Mouse (Mus musculus) CD8-positive naive resting alpha-beta T cell, adult 57 days (primary cell): ENCODE data around the gene Edc4. TPM values are rescaled to one million over a fixed set of nuclear protein-coding genes. Genes with fewer than 3 reads are reported as not detected.

Experiments
- total RNA-seq: library from RNA; stranded (reverse); gene quantifications from one replicate; pipeline ENCODE4 v1.2.4, GENCODE M21; 2023

The Edc4 gene
- total RNA-seq: 87.4 TPM

GRCm38 (mm10) chr8:105880754-105881520 is at the start of gene Edc4:
Edc4 (plus strand) TSS chr8:105880881.

GRCm38 (mm10) chr8:105853178-105853577 is 27.5 kb upstream of the Edc4 start, which contains the start of gene Cenpt:
Cenpt (minus strand) TSS chr8:105853278.

GRCm38 (mm10) chr8:105854715-105855216 is 25.9 kb upstream of the Edc4 start, which contains the start of gene Thap11:
Thap11 (plus strand) TSS chr8:105855132.

GRCm38 (mm10) chr8:105860143-105860981 is 20.3 kb upstream of the Edc4 start, which contains the start of gene Nutf2:
Nutf2 (plus strand) TSS chr8:105860580.

GRCm38 (mm10) chr8:105893339-105893738 is 12.7 kb downstream of the Edc4 start, which contains the start of gene Nrn1l:
Nrn1l (plus strand) TSS chr8:105893567.

GRCm38 (mm10) chr8:105900180-105900940 is 19.7 kb downstream of the Edc4 start, which contains the start of gene Pskh1:
Pskh1 (plus strand) TSS chr8:105900441.

GRCm38 (mm10) chr8:105933762-105934161 is 53.1 kb downstream of the Edc4 start, which contains the start of gene Ctrl:
Ctrl (minus strand) TSS chr8:105933862.

GRCm38 (mm10) chr8:105938306-105938669 is 57.6 kb downstream of the Edc4 start, which contains the start of gene Psmb10:
Psmb10 (minus strand) TSS chr8:105938444.

GRCm38 (mm10) chr8:105943321-105943739 is 62.6 kb downstream of the Edc4 start, which contains the start of gene Lcat:
Lcat (minus strand) TSS chr8:105943382.

Other genes with a start within 250 kb of the Edc4 start
- gene Ctcf, start 244.3 kb upstream of the Edc4 start, total RNA-seq: 148 TPM
- gene Agrp, start 243.5 kb upstream of the Edc4 start, total RNA-seq: not detected
- gene Carmil2, start 194.6 kb upstream of the Edc4 start, total RNA-seq: 126 TPM
- 52.6 TPM for gene Acd, start 179.8 kb upstream of the Edc4 start, total RNA-seq
- gene Pard6a, start 179.7 kb upstream of the Edc4 start, total RNA-seq: 10.6 TPM
- not detected for gene 4933405L10Rik, start 173.2 kb upstream of the Edc4 start, total RNA-seq
- gene Enkd1, start 172.7 kb upstream of the Edc4 start, total RNA-seq: 2.9 TPM
- 6.0 TPM for gene Gfod2, start 122.2 kb upstream of the Edc4 start, total RNA-seq
- gene Ranbp10, start 53.5 kb upstream of the Edc4 start, total RNA-seq: 44.5 TPM
- gene Tsnaxip1, start 53.1 kb upstream of the Edc4 start, total RNA-seq: 0.24 TPM
- gene Cenpt, start 27.6 kb upstream of the Edc4 start, total RNA-seq: 18.6 TPM
- 18.5 TPM for gene Thap11, start 25.7 kb upstream of the Edc4 start, total RNA-seq
- gene Nutf2, start 20.3 kb upstream of the Edc4 start, total RNA-seq: 18.0 TPM
- gene Nrn1l, start 12.7 kb downstream of the Edc4 start, total RNA-seq: not detected
- 23.3 TPM for gene Pskh1, start 19.6 kb downstream of the Edc4 start, total RNA-seq
- gene Ctrl, start 53.0 kb downstream of the Edc4 start, total RNA-seq: 6.9 TPM
- 138 TPM for gene Psmb10, start 57.6 kb downstream of the Edc4 start, total RNA-seq
- gene Lcat, start 62.5 kb downstream of the Edc4 start, total RNA-seq: not detected
- gene Slc12a4, start 85.2 kb downstream of the Edc4 start, total RNA-seq: 17.1 TPM
- gene Dpep3, start 98.5 kb downstream of the Edc4 start, total RNA-seq: not detected
- 17.1 TPM for gene Dus2, start 110.5 kb downstream of the Edc4 start, total RNA-seq
- not detected for gene Dpep2nb, start 125.1 kb downstream of the Edc4 start, total RNA-seq
- 6.6 TPM for gene Ddx28, start 131.0 kb downstream of the Edc4 start, total RNA-seq
- gene Nfatc3, start 178.0 kb downstream of the Edc4 start, total RNA-seq: 184 TPM